Comparison of ENCODE assay signal across 7 mouse cellular contexts in genomic region chr3:67429338-67429998, GRCm38 (mm10). TPM values are rescaled to one million over a fixed set of nuclear protein-coding genes. Genes with fewer than 3 reads are reported as not detected.
DNase-seq lines count a peak whose midpoint lies in the region; ATAC-seq and TF ChIP-seq lines count a peak whose summit lies in the region.

No protein-coding gene starts in this region.

- WGBS in lung, embryonic 14.5 days: 30% methylated on average over 8 of the region's 8 CpGs
- WGBS in embryonic facial prominence, embryonic 11.5 days: 37% methylated on average over 8 of the region's 8 CpGs
- WGBS in hindbrain, postnatal 0 days: 30% methylated on average over 8 of the region's 8 CpGs
- 34% methylated on average over 8 of the region's 8 CpGs for WGBS in midbrain, postnatal 0 days

- H3K4me3 ChIP-seq in lung, embryonic 14.5 days (ENCODE audit: low read depth, low read length): peak overlapping the region; percentile 94
- peak overlapping the region; percentile 78 for H3K4me3 ChIP-seq in embryonic facial prominence, embryonic 11.5 days (ENCODE audit: low read depth, low read length)
- H3K4me3 ChIP-seq in hindbrain, postnatal 0 days (ENCODE audit: low read length): peak overlapping the region; percentile 66
- H3K4me3 ChIP-seq in midbrain, postnatal 0 days (ENCODE audit: low read depth, low read length): peak overlapping the region; percentile 99

- no peak for DNase-seq in lung, embryonic 14.5 days
- DNase-seq in lung, postnatal 10 days: no peak
- peak; percentile 2 for DNase-seq in embryonic facial prominence, embryonic 11.5 days (ENCODE audit: low spot score)
- DNase-seq in hindbrain, postnatal 0 days (ENCODE audit: low spot score): peak; percentile 13
- DNase-seq in midbrain, postnatal 0 days (ENCODE audit: low spot score): peak; percentile 13
- DNase-seq in ovary, adult 18-20 months (ENCODE audit: low spot score): no peak

- peaks cover 3% of the 10 kb centered on the region; the same call in 1 of the 2 replicates for H3K4me1 ChIP-seq in lung, embryonic 14.5 days (ENCODE audit: insufficient read depth)
- no peaks in the 10 kb centered on the region for H3K4me1 ChIP-seq in embryonic facial prominence, embryonic 11.5 days (ENCODE audit: control insufficient read depth, insufficient read depth, low read length)
- H3K4me1 ChIP-seq in hindbrain, postnatal 0 days (ENCODE audit: insufficient read depth, low read length): 0 out of 2 replicates have a peak, but pooled peaks cover 3% of the 10 kb centered on the region
- no peaks in the 10 kb centered on the region for H3K4me1 ChIP-seq in midbrain, postnatal 0 days (ENCODE audit: insufficient read depth, low read length)

- H3K9me3 ChIP-seq in lung, embryonic 14.5 days (ENCODE audit: low read depth, low read length): no peaks in the 10 kb centered on the region
- H3K9me3 ChIP-seq in embryonic facial prominence, embryonic 11.5 days (replicated peaks; ENCODE audit: control insufficient read depth, low read length): no peaks in the 10 kb centered on the region; the same call in 1 of the 2 replicates
- no peaks in the 10 kb centered on the region for H3K9me3 ChIP-seq in hindbrain, postnatal 0 days (ENCODE audit: low read length)
- H3K9me3 ChIP-seq in midbrain, postnatal 0 days (ENCODE audit: low read length): no peaks in the 10 kb centered on the region

- peaks cover 23% of the 10 kb centered on the region for H3K36me3 ChIP-seq in lung, embryonic 14.5 days (ENCODE audit: insufficient read depth)
- no peaks in the 10 kb centered on the region; the same call in 1 of the 2 replicates for H3K36me3 ChIP-seq in embryonic facial prominence, embryonic 11.5 days (replicated peaks; ENCODE audit: control insufficient read depth, insufficient read depth, low read depth, low read length)
- peaks cover 16% of the 10 kb centered on the region; the same call in 1 of the 2 replicates for H3K36me3 ChIP-seq in hindbrain, postnatal 0 days (ENCODE audit: insufficient read depth, low read length)
- H3K36me3 ChIP-seq in midbrain, postnatal 0 days (ENCODE audit: insufficient read depth, low read length): peaks cover 19% of the 10 kb centered on the region

- ATAC-seq in lung, embryonic 14.5 days (ENCODE audit: insufficient read depth): peak; percentile 83; the same call in 1 of the 2 replicates
- no peak; the same call in 1 of the 2 replicates for ATAC-seq in embryonic facial prominence, embryonic 11.5 days (replicated peaks; ENCODE audit: insufficient number of reproducible peaks, low FRiP score, low TSS enrichment, low read depth)
- ATAC-seq in hindbrain, postnatal 0 days: peak; percentile 22
- ATAC-seq in midbrain, postnatal 0 days (ENCODE audit: low FRiP score): peak; percentile 86
- no peak for ATAC-seq in megakaryocyte progenitor cell, adult 5-6 weeks (replicated peaks; ENCODE audit: poor library complexity)

- no peak overlapping the region; the same call in 1 of the 2 replicates for H3K9ac ChIP-seq in lung, embryonic 14.5 days
- H3K9ac ChIP-seq in embryonic facial prominence, embryonic 11.5 days (replicated peaks; ENCODE audit: low read length): no peak overlapping the region
- no peak overlapping the region for H3K9ac ChIP-seq in hindbrain, postnatal 0 days (replicated peaks; ENCODE audit: low read length)
- 0 out of 2 replicates have a peak overlapping the region, but pooled peaks have one; percentile 44 for H3K9ac ChIP-seq in midbrain, postnatal 0 days (replicated peaks; ENCODE audit: low read length, poor library complexity, severe bottlenecking)

- TF ChIP-seq CTCF in lung, embryonic 14.5 days (IDR thresholded peaks at IDR 0.05; ENCODE audit: low read depth): no peak
- peak; percentile 48 for TF ChIP-seq CTCF in hindbrain, postnatal 0 days (IDR thresholded peaks at IDR 0.05; ENCODE audit: low read depth)
- peak; percentile 69 for TF ChIP-seq CTCF in midbrain, postnatal 0 days (IDR thresholded peaks at IDR 0.05)

- H3K27me3 ChIP-seq in lung, embryonic 14.5 days (ENCODE audit: insufficient read depth, low read length): no peaks in the 10 kb centered on the region
- H3K27me3 ChIP-seq in embryonic facial prominence, embryonic 11.5 days (ENCODE audit: control insufficient read depth, insufficient read depth, low read length): no peaks in the 10 kb centered on the region
- H3K27me3 ChIP-seq in hindbrain, postnatal 0 days (ENCODE audit: insufficient read depth, low read length): no peaks in the 10 kb centered on the region
- no peaks in the 10 kb centered on the region for H3K27me3 ChIP-seq in midbrain, postnatal 0 days (ENCODE audit: insufficient read depth, low read length)

- no peak overlapping the region for H3K27ac ChIP-seq in lung, embryonic 14.5 days (ENCODE audit: low read depth)
- no peak overlapping the region for H3K27ac ChIP-seq in embryonic facial prominence, embryonic 11.5 days (replicated peaks; ENCODE audit: low read depth, low read length)
- H3K27ac ChIP-seq in hindbrain, postnatal 0 days: no peak overlapping the region
- peak overlapping the region; percentile 38 for H3K27ac ChIP-seq in midbrain, postnatal 0 days (ENCODE audit: low read depth, low read length)

- H3K4me2 ChIP-seq in lung, embryonic 14.5 days: peak overlapping the region; percentile 77
- no peak overlapping the region for H3K4me2 ChIP-seq in embryonic facial prominence, embryonic 11.5 days (ENCODE audit: low read depth, low read length)
- peak overlapping the region; percentile 63 for H3K4me2 ChIP-seq in hindbrain, postnatal 0 days (ENCODE audit: low read depth, low read length)
- H3K4me2 ChIP-seq in midbrain, postnatal 0 days (ENCODE audit: low read depth, low read length, poor library complexity, severe bottlenecking): peak overlapping the region; percentile 92

RNA-seq across cellular contexts. Expression of gene Gfm1, which starts 0.4 kb away (rescaled TPM):
- 45.9 and 51.5 TPM in 2 replicates for polyA plus RNA-seq in lung, embryonic 14.5 days (2014; fragmentation: Nextera tagmentation; extraction: Ambion mirVana)
- 63.8 and 68.0 TPM in 2 replicates for polyA plus RNA-seq in embryonic facial prominence, embryonic 11.5 days (2014; fragmentation: Nextera tagmentation; extraction: Ambion mirVana)
- 27.8 and 30.5 TPM in 2 replicates for total RNA-seq in hindbrain, postnatal 0 days (2014; rRNA removed)
- polyA plus RNA-seq in hindbrain, postnatal 0 days (2015; fragmentation: Nextera tagmentation; extraction: Ambion mirVana): 25.1 and 26.7 TPM in 2 replicates
- total RNA-seq in midbrain, postnatal 0 days (2014; rRNA removed): 25.4 and 29.1 TPM in 2 replicates
- polyA plus RNA-seq in midbrain, postnatal 0 days (2015; fragmentation: Nextera tagmentation; extraction: Ambion mirVana): 21.3 and 22.1 TPM in 2 replicates
- 44.8 and 50.0 TPM in 2 replicates for total RNA-seq in megakaryocyte progenitor cell, adult 5-6 weeks (2015)
- 80.8 and 97.7 TPM in 2 replicates for total RNA-seq in megakaryocyte progenitor cell, adult 5-6 weeks (2017)

RNA-seq across cellular contexts. Expression of gene Lxn, which starts 34.3 kb away (rescaled TPM):
- polyA plus RNA-seq in lung, embryonic 14.5 days (2014; fragmentation: Nextera tagmentation; extraction: Ambion mirVana): 191 and 197 TPM in 2 replicates
- 80.1 and 82.1 TPM in 2 replicates for polyA plus RNA-seq in embryonic facial prominence, embryonic 11.5 days (2014; fragmentation: Nextera tagmentation; extraction: Ambion mirVana)
- 71.7 and 78.3 TPM in 2 replicates for total RNA-seq in hindbrain, postnatal 0 days (2014; rRNA removed)
- 201 and 213 TPM in 2 replicates for polyA plus RNA-seq in hindbrain, postnatal 0 days (2015; fragmentation: Nextera tagmentation; extraction: Ambion mirVana)
- 74.9 and 84.5 TPM in 2 replicates for total RNA-seq in midbrain, postnatal 0 days (2014; rRNA removed)
- polyA plus RNA-seq in midbrain, postnatal 0 days (2015; fragmentation: Nextera tagmentation; extraction: Ambion mirVana): 189 and 212 TPM in 2 replicates
- 40.7 and 43.7 TPM in 2 replicates for total RNA-seq in megakaryocyte progenitor cell, adult 5-6 weeks (2015)
- total RNA-seq in megakaryocyte progenitor cell, adult 5-6 weeks (2017): 9.1 and 13.7 TPM in 2 replicates

RNA-seq across cellular contexts. Expression of gene Gm17402, which starts 54.5 kb away (rescaled TPM):
- polyA plus RNA-seq in lung, embryonic 14.5 days (2014; fragmentation: Nextera tagmentation; extraction: Ambion mirVana): not detected in 2 replicates
- not detected in 2 replicates for polyA plus RNA-seq in embryonic facial prominence, embryonic 11.5 days (2014; fragmentation: Nextera tagmentation; extraction: Ambion mirVana)
- not detected in 2 replicates for total RNA-seq in hindbrain, postnatal 0 days (2014; rRNA removed)
- not detected in 2 replicates for polyA plus RNA-seq in hindbrain, postnatal 0 days (2015; fragmentation: Nextera tagmentation; extraction: Ambion mirVana)
- total RNA-seq in midbrain, postnatal 0 days (2014; rRNA removed): not detected in 2 replicates
- not detected in 2 replicates for polyA plus RNA-seq in midbrain, postnatal 0 days (2015; fragmentation: Nextera tagmentation; extraction: Ambion mirVana)
- total RNA-seq in megakaryocyte progenitor cell, adult 5-6 weeks (2015): not detected in 2 replicates
- not detected in 2 replicates for total RNA-seq in megakaryocyte progenitor cell, adult 5-6 weeks (2017)

RNA-seq across cellular contexts. Expression of gene Mlf1, which starts 55.6 kb away (rescaled TPM):
- polyA plus RNA-seq in lung, embryonic 14.5 days (2014; fragmentation: Nextera tagmentation; extraction: Ambion mirVana): 17.1 and 23.6 TPM in 2 replicates
- polyA plus RNA-seq in embryonic facial prominence, embryonic 11.5 days (2014; fragmentation: Nextera tagmentation; extraction: Ambion mirVana): 27.5 and 33.0 TPM in 2 replicates
- 2.1 and 5.5 TPM in 2 replicates for total RNA-seq in hindbrain, postnatal 0 days (2014; rRNA removed)
- 30.2 and 31.1 TPM in 2 replicates for polyA plus RNA-seq in hindbrain, postnatal 0 days (2015; fragmentation: Nextera tagmentation; extraction: Ambion mirVana)
- 6.2 and 17.5 TPM in 2 replicates for total RNA-seq in midbrain, postnatal 0 days (2014; rRNA removed)
- 26.0 and 28.8 TPM in 2 replicates for polyA plus RNA-seq in midbrain, postnatal 0 days (2015; fragmentation: Nextera tagmentation; extraction: Ambion mirVana)
- not detected in 2 replicates for total RNA-seq in megakaryocyte progenitor cell, adult 5-6 weeks (2015)
- total RNA-seq in megakaryocyte progenitor cell, adult 5-6 weeks (2017): 0.33 and 1.4 TPM in 2 replicates

Comparison
In these comparisons a context has a peak if more than half of its experiments do, and no peak if none do; other contexts are left out.
1. ATAC-seq: peak in lung, embryonic 14.5 days (single experiment), hindbrain, postnatal 0 days (single experiment) and midbrain, postnatal 0 days (single experiment); none in embryonic facial prominence, embryonic 11.5 days (single experiment) and megakaryocyte progenitor cell, adult 5-6 weeks (single experiment).
2. DNase-seq: peak in embryonic facial prominence, embryonic 11.5 days (single experiment), hindbrain, postnatal 0 days (single experiment) and midbrain, postnatal 0 days (single experiment); none in lung, embryonic 14.5 days (single experiment), lung, postnatal 10 days (single experiment) and ovary, adult 18-20 months (single experiment).
3. Peak in every context shown above with its lines, with median percentiles within 50 percentile points of each other: H3K4me3 ChIP-seq.